Mouse (Mus musculus) thymus, postnatal 4 days (tissue): ENCODE measurements around the gene Trim16.
A peak's percentile ranks its signal among the peaks of the same experiment; 100 is the strongest.

Source experiments
- DNase-seq: peaks from one replicate; pipeline ENCODE4 v3.0.0; 2021

The Trim16 gene

DNA sequence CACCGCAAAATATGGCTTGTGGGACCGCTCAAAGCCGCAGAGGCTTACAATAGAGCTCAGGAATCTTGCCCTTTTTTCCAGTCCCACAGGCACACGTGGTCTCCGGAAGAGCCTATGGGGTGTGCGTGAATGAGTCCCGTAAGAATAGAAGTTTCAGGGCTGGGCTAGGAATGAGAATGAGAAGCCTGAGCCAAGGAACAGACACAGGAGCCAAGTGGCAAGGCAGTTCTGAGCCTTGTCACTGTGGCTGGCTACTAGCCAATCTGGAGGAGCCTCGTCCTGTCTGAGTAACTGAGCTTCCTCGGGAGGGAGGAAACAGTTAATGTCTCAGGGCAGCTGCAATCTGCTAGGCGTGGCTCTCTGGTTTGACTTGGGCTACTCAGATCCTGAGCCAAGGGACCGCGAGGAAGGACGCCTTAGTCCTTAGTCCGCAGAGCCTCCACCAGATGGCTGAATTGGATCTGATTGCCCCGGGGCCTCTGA is at the start of gene Trim16:
Trim16 (plus strand) TSS at position 173 of the 483 bp plus-strand sequence.
- DNase-seq: peak; percentile 46

DNA sequence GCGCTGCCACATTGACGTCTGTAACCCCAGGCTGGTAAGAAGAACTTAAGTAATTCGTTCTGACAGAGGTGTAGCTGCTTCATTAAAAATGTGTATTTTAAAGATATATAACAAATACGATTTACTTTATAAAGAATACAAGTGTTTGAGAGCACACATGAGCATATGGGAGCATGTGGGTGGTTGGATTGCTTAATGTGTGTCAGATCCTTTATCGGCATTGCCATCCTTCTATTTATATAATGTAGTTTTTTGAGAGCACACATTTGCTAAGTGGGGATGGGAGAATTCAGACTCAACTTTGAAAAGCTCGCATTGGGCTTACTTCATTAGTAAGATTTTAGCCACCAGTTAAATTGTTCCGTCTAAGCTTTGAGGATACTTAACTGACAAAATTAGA is 43.5 kb upstream of the Trim16 start:
- DNase-seq: no peak

DNA sequence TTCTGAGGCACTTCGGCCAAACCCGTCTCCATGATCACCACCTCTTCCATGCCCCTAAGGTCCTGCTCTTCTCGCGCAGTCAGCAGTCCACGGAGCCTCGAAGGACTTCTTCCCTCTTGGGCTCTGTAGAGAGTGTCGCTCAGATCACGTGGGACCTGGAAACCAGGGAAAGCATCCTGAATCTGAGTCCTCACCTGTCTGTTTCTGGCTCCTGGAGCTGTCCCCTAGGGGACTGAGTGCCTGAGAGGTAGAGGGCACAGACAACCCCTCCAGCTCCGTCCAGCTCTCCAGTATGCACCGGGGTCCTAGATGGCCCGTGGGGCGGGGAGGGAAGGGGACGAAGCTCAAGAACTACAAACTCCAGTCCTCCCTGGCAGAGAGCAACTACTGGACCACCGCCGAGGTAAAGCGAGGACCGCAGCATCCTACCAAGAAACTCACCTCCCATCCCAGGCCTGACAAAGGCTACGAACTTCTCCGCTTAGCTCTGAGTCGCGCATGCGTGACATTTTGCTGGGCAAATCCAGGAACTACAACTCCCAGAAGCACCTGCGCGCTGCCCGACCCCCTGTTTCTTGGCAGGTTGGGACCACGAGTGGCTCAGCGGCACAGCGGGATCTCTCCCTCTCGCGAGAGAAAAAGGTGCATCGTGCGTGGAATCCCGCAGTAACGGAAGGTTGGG is 31.0 kb upstream of the Trim16 start, which contains the start of gene Zfp286:
Zfp286 (minus strand) TSS at position 528 of the 682 bp plus-strand sequence.
- DNase-seq: peak; percentile 95

DNA sequence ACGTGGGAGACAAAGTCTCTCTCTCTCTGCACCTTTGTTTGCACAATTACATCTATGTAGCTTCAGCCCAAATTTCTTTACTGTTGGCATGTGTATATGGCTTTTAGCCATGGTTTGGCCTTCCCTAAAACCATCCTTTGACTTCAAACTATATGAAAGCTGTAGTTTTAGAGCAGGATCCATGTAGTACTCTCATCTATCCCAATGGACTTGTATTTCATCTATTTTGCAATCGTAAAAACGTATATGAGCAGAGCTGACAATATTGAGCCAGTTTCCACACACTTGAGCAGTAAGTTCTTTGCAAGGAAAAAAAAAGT is 30.5 kb upstream of the Trim16 start:
- DNase-seq: no peak

DNA sequence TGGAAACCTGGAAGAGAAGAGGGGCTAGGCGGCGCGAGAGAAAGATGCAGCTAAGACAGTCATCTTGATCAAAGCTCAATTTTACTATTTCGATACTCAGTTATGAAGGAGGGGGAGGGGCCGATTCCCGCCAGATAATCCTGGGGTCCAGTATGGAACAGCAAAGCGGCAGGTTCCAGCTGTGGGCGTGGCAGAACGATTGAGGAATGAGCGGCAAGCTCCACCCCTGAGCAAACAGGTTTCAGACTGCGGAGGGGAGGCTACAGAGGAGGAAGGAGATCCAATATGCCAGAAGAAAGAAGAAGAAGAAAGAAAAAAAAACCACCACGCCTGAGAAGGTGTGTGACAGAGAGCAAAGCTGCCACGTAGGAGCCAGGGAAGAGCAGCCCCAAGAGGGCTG is 15.9 kb upstream of the Trim16 start:
- no peak for DNase-seq

DNA sequence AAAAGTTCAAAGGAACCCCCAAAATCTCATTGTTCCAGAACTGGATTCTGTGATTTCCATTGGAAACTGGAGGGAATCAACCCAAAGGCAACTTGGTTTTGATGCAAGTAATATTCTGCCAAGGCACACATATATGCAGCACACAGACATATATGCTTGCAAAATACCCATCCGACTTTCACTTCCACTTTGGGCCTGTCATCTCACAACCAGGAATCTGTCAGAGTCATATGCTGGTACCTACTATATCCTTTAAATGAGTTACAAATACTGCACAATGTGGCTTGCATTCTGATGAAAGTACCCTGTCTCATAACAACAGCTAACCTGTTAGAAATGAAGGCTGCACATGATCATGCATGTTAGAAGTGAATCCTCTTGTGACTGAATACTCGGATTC is 12.1 kb upstream of the Trim16 start:
- DNase-seq: no peak

DNA sequence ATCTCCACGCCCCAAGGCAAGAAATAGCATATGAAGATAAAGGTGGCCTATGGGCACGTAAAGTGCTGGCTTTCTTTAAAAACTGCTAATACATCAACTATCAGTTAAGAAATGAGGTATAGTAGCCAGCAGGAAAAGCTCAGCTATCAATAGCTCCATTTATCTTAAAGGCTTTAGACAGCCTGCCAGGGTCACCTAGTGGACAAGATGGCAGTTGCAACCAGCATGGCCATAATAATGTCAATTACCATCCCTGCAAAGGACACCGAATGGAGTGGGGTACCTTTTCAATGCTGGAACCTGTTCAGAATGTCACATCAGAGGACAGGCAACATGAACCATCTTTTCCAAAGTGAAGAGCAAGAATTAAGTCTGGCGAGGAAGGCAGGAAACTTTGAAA is 10.8 kb upstream of the Trim16 start:
- DNase-seq: peak; percentile 43

DNA sequence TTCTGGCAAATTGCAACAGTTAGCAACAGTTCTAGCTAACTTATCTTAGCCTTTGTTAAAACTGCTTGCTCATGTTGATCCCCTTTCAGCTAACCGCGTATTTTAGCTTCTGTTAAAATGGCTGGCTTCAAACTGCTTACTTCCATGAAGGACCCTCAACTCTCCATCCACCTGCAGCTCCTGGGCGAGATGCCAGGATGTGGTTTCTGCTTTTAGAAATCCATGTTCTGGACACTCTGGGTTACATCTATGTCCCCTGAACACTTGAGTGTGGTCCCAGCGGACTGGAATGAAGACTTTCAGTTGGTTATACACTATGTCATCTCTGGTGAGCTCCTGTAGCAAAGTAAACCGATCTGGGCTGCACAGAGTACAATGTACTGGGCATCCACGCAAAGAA is 7.8 kb upstream of the Trim16 start:
- no peak for DNase-seq

DNA sequence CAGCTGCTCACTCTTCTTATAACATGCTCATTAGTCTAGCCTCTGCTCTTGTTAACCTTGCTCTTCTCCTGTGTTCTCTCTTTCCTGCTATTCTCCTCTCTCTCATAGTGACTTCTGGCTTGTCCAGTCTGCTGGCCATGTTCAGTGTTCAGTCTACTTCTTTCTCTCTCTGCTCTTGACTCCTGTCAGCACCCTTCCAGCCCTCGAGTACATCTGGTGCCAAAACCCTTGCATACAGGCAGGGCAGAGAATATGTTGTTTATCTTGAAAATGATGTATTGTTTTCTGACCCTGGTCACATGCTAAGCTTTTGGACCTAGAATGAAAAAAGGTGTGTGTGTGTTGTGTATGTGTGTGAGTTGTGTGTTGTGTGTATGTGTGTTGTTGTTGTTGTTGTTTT is 6.5 kb upstream of the Trim16 start:
- no peak for DNase-seq

DNA sequence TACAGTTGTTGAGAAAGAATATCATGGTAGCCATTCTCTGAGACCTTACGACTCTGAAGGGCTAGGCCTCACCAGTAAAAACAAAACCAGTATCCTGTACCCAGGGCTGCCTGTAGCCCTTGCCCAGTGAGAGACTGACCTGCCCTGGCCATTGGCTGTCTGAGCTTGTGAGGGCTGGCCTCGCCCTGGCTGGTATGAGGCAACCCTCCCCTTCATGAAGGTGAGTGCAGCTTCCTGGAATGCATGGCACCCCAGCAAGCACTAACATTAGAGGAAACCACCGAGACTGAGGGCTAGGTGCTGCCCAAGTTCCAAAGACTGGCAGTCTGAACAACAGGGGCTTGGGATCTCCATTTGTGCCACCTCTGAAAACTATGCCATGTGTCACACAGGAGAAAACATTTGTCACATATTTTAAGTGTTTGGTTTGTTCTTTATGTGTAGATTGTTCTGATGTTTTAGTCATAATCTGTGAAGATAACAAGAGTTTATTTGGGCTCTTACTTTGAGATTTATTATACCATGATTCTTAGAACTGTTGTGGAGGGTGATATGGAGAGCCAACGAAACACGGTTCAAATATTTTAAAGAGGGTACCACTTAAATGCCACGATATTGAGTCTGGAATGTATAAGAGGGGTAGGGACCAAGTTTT is 5.9 kb upstream of the Trim16 start:
- DNase-seq: no peak

DNA sequence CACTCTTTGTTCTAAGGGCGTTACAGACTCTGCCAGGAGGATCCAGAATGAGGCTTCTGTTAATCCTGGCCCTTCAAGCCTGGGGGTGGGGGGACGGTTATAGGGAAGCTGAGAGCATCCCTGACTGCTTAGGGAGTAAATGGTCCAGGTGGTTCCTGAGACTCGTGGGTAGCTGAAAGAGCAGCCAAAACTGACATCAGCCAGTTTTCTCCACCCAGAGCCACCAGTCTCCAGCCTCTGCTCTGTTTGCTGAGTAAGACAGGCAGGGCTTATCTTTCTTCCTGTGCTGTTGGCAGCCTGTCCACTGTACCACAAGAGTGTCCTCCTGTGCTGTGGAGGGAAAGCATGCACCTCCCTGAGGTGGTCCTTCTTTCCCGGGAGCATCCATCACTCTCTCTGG is 5.4 kb upstream of the Trim16 start:
- no peak for DNase-seq

DNA sequence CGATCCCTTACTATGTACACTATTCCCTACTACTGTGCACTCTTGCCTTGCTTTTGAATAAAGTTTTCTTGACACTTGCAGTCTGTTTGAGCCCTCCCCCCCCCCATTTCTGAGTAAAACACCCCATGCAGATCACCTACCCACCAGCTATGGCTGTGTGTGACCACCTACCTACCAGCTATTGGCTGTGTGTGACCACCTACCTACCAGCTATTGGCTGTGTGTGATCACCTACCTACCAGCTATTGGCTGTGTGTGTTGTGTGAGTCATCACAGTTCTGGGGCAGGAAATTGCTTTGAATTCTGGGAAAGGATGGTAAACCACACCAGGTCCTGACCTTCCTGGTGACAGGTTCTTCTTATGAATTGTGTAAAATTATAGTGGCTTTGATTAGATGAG is 4.6 kb upstream of the Trim16 start:
- no peak for DNase-seq

DNA sequence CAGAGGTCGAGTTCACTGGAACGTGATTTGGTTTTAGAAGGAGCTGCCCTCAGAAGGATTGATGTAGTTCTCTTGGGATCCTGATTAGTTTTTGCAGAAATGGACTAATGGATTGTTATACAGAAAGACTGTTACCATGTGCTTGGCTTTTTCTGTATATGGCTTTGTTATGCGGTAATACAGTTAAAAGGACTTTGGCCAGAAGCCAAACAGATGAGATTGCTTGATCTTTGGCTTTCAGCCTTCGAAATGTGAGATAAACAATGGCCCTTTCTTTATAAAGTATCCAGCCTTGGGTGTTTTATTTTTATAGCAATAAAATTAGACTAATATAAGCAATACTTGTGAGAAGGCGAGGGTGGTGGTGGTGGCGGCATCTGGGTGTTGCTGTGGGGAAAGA is 3.4 kb upstream of the Trim16 start:
- no peak for DNase-seq

DNA sequence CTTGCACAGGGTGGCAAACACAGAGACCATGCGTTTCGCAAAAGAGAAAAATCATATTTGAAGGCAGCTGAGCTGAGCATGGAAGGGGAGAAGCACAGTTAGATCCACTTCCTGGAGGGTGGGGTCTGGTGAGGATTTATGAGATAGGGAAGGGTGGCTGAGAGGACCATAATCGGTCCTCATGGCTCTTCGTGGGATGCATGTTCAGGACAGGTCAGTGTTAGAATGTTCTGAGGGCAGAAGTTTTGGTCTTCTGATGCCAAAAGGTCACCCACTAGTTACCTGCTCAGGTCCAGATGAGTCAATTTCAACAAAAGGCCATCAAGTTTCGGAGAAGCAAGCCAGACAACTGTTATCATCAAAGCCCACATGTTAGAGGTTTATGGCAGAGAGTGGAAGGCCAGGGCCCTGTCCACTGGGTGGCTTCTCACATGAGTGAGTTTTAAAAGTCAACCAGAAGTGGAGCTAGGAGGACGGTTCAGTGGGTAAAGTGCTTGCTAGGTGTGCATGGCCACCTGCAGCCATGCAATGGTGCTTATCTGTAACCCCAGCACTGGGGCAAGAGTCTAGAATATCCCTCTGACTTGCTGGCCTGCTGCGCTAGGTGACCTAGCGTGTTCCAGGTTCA is 858 bp upstream of the Trim16 start:
- DNase-seq: no peak

DNA sequence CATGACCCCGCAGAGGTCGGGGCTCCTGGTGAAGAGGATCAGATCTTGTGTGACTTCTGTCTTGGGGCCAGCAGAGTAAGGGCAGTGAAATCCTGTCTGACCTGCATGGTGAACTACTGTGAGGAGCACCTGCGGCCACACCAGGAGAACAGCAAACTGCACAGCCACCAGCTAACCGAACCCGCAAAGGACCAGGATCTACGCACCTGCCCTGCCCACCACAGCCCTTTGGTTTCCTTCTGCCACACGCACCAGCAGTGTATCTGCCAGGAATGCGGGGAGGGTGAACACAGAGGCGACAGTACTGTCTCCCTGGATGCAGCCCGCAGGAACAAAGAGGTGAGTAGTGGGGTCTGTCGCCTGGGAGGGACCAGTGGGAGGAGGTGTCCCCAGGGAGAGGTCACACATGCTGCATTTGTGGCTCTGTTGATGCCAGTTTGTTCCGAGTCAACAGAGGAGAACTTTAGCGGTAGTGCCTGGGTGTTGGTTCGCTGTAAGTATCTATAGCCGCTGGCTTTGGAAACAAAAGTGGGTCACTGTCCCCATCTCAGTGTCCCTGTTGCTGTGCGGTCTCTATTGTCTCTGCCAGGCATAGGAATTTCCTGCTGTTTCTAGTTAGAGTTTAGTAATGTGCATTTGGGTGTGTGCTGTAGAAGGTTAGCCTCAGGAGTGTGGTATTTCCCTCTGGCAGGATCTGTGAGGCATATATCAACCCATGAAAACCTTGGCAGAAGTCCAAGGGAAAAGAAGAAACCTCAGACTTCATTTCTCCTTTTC is 818 bp downstream of the Trim16 start:
- DNase-seq: peak; percentile 22

DNA sequence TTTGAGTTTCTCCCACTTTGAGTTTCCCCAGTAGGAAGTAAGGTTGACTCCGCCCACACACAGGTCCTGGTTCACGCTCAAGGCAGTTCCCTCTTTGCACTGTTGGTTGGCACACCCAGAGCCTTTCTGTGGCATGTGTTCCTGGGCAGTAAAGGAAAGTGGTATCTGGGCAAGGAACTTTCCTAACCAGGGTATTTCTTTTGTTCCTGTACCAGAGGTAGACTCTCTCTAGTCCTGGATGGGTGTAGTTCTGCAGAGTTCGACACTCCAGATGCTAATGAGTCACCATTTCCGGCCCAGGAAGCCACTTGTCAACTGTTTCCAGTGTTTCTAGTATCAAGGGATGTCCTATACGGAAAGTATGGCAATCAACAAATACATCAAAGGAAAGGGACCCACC is 1.9 kb downstream of the Trim16 start:
- no peak for DNase-seq

DNA sequence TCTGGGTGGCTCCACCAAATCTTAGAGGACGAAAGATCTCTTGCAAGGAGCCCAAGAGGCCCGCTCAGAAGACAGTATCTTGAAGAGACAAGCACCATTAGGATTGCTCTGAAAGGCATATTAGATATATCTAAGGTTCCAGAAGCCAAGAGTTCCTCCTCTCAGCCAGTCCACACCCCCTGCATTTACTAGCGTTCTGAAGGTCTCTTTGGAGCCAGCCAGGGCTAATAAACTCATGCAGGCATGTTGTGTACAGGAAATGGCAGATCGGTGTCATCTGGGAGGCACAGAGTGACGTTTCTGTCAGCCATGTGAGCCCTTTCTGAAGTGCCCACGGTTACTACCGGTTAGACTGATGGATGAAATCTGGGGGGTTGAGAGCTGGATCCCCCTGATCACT is 4.2 kb downstream of the Trim16 start:
- DNase-seq: no peak

DNA sequence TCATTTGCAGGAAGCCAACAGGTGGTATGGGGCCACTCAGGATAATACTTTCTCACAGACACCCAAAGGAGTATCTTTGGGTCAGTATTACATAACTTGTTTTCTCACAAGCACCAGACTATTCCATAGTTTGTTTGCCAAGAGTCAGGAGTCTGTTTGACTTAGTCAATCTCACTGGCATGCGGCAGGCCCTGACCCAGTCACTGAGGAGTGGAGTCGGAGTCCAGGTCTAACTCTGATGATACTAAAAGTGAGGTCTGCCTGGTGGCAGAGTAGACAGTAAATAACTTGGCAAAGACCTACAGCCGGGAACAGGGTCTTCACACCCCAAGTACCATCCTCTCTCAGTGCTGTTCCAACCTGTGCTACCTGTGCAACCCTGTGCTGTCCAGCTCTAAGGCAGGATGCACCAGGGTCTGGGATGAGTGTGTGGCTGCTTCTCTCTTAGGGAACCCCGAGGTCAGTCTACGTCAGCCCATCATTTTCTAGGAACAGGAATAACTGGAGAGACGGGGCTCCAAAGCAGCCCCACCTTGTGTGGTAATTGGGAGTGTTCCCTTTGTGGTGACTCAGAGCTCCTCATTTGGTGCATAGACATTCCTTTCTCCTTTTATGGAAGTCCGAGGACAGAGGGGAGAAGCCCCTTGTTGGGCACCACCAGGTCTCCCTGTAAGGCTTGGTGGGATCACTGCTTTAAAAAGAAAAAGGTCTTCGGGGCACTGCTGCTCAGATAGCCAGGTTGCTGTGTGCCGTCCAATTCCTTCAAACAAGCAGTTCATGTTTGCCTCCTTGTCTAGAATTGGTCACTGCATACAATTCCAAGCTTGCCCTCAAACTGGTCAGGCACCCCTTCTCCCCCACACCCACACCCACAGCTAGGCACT is 5.4 kb downstream of the Trim16 start:
- no peak for DNase-seq

DNA sequence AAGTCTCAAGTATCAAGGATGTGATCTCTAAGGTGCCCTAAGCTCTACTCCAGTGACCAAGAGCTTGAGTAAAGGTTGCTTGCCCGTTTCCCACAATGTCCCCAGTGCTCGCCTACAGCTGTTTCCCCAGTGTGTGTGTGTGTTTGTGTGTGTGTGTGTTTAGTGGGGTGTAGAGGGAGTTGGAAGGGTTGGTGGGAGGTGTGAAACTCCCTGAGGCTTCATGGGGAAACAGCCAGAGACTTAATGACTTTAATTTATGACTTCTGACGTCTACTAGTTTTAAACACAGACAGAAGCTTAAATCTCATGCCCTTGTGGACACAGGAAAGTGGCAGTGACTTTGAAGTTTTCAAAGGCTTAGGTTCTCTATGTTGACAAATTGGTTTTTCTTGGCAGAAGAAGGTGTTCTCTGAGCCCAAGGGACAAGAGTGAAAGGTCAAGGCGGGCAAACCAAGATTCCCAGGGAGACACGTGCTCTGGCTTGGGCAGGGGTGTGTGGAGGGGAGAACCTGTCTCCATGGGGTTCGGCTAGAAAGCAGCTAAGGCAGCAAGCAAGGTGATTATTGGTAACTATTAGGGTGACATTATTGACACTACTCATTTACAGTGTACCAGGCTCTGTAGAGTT is 6.2 kb downstream of the Trim16 start:
- no peak for DNase-seq

DNA sequence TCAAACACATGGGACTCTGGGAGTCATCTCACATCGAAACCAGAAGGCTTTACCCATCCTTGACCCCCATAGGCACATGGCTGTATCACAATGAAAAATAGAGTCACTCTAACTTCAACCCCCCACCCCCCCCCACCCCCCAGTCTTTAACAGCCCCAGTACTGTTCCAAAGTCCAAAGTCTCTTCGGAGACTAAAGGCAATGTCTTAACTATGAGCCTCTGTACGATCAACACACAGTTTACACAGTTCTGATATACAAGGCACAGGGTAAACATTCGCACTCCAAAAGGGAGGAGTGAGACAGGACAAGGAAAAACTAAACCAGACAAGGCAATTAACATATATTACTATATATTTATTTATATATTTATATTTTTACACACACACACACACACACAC is 7.1 kb downstream of the Trim16 start:
- no peak for DNase-seq

DNA sequence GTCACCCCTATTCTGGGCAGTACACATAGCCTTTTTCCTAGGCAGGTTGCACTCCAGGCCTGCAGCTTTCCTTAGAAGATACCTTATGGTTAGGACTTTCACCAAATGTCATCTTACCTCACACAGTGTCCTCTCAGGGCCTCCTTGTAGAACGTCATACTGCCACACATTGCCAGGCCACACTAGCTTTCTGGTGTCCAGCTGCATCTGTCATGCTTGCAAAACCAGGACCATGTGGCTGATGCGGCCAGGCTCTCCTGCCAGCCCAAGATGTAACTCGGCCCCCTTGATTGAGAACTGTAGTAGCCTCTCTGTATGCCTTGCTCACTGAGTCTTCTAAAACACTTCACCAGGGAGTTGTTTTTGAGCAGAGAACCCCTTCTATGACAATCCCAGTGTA is 7.9 kb downstream of the Trim16 start:
- DNase-seq: no peak

DNA sequence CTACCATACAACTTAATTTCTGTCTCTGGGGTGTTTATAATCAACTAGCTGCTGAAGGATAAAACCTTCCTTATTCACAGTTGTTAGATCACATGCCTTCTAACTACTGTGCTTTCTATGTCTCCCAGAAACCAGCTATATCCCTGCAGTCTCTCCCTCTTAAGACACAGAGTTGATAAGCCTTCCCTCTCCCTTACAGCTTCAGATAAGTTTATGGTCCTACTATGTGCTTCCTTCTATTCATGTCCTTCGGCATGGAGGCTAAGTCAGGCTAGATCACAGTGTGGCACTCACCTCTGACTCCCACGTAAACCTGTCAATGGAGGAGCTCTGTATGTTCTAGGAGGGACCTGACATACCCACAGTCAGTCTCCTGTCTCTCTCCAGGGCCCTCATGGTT is 10.4 kb downstream of the Trim16 start:
- DNase-seq: no peak
